Mouse (Mus musculus) limb, embryonic 11.5 days (tissue): ENCODE data around the gene Olfr620. TPM values are rescaled to one million over a fixed set of nuclear protein-coding genes. Genes with fewer than 3 reads are reported as not detected.

Experiments
- ATAC-seq: fragments of 200-750 bp; cut with Nextera tagmentation; 2 replicates; pipeline ENCODE4 v1.8.0; 2017; ENCODE audit warnings: low read depth; ENCODE audit not compliant: insufficient number of reproducible peaks, low FRiP score, low TSS enrichment
- DNase-seq: peaks from one replicate; pipeline ENCODE4 v3.0.0-alpha.2; 2015; ENCODE audit warnings: low spot score
- H3K27ac ChIP-seq: fragments of 300-500 bp; sonication (generic); replicated peaks from 2 replicates; pipeline ENCODE4 v1.5.1; 2014; ENCODE audit warnings: low read depth, mild to moderate bottlenecking, low read length
- H3K27me3 ChIP-seq: fragments of 300-500 bp; sonication (generic); 2 replicates; pipeline ENCODE4 v1.6.1; 2014; ENCODE audit warnings: mild to moderate bottlenecking, low read length, mixed read lengths; ENCODE audit not compliant: control insufficient read depth, insufficient read depth
- H3K36me3 ChIP-seq: fragments of 300-500 bp; sonication (generic); 2 replicates; pipeline ENCODE4 v1.6.1; 2014; ENCODE audit warnings: mild to moderate bottlenecking, low read length, moderate library complexity, mixed read lengths; ENCODE audit not compliant: control insufficient read depth, insufficient read depth
- H3K4me1 ChIP-seq: fragments of 300-500 bp; sonication (generic); 2 replicates; pipeline ENCODE4 v1.6.1; 2014; ENCODE audit warnings: low read length, mixed read lengths; ENCODE audit not compliant: control insufficient read depth, insufficient read depth
- H3K4me2 ChIP-seq: fragments of 300-500 bp; sonication (generic); 2 replicates; pipeline ENCODE4 v1.6.1; 2014; ENCODE audit warnings: low read depth, mild to moderate bottlenecking, moderate library complexity; ENCODE audit not compliant: severe bottlenecking
- H3K4me3 ChIP-seq: fragments of 300-500 bp; sonication (generic); 2 replicates; pipeline ENCODE4 v1.5.1; 2014; ENCODE audit warnings: low read depth, low read length
- H3K9ac ChIP-seq: fragments of 300-500 bp; sonication (generic); 2 replicates; pipeline ENCODE4 v1.6.1; 2014; ENCODE audit warnings: mild to moderate bottlenecking, low read length
- H3K9me3 ChIP-seq: fragments of 300-500 bp; sonication (generic); 2 replicates; pipeline ENCODE4 v1.6.1; 2016; ENCODE audit warnings: low read length; ENCODE audit not compliant: control insufficient read depth
- WGBS: fragments of 180-500 bp; shearing (Covaris S2); extraction: QIAGEN DNeasy Blood & Tissue Kit; methylation state at CpG from one replicate; pipeline ENCODE4 v1.1.7; 2014; 5-methylcytosine and 5-hydroxymethylcytosine counted together
- microRNA-seq: library from miRNA; unstranded; fragments of <30 nt; microRNA quantifications from one replicate; pipeline ENCODE4, GENCODE M21; 2016
- polyA plus RNA-seq: library from polyadenylated mRNA; unstranded; fragments of >200 nt; fragmentation: Nextera tagmentation; extraction: Ambion mirVana; gene quantifications from 2 replicates; pipeline ENCODE4 v1.2.1, GENCODE M21; 2014

Gene Olfr620
- polyA plus RNA-seq, 1 experiment from 2014 or later, result not detected

DNA sequence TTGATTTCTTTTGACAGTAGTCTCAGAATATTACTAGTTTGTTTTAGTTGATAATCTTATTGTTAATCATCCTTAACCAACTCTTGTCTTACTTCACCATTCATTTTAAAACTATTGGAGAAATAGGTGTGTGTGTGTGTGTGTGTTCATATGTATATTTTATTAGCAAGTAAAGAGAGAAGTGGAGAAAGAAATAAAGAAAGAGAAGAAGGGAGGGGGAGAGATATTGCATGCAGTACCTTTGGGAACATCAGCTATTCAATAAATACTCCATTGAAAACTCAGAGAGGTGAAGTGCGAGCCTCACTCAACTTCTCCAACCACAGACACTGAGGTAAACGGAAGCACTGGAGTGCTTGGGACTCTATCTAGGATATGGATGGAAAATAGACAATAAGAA is 56.6 kb downstream of the Olfr620 start, which contains the start of gene Olfr615:
Gene Olfr615 (plus strand): TSS at position 301 of the 400 bp plus-strand sequence.
- H3K4me2 ChIP-seq, result no peak within 1 kb of the TSS
- WGBS, result 88% methylated on average over 2 of the region's 2 CpGs
- no peaks in the 10 kb centered on the region for H3K27me3 ChIP-seq
- H3K27ac ChIP-seq, result no peak within 1 kb of the TSS
- no peaks in the 10 kb centered on the region for H3K4me1 ChIP-seq
- DNase-seq, result no peak
- H3K36me3 ChIP-seq, result no peaks in the 10 kb centered on the region
- H3K4me3 ChIP-seq, result no peak within 1 kb of the TSS
- ATAC-seq, result no peak
- H3K9ac ChIP-seq, result no peak within 1 kb of the TSS
- no peaks in the 10 kb centered on the region for H3K9me3 ChIP-seq

Small RNAs within 50 kb of the gene (microRNA-seq; reads per million reads assigned to microRNA genes)
- gene Gm26506, result not detected

Other genes with a start within 250 kb of the Olfr620 start
- gene Olfr601, start 249.9 kb downstream of the Olfr620 start, polyA plus RNA-seq, result not detected in 2 replicates
- not detected in 2 replicates for gene Olfr603, start 226.4 kb downstream of the Olfr620 start, polyA plus RNA-seq
- not detected in 2 replicates for gene Usp17lc, start 197.5 kb downstream of the Olfr620 start, polyA plus RNA-seq
- not detected in 2 replicates for gene Olfr605, start 167.1 kb downstream of the Olfr620 start, polyA plus RNA-seq
- not detected in 2 replicates for gene Olfr606, start 163.5 kb downstream of the Olfr620 start, polyA plus RNA-seq
- gene Olfr607, start 148.4 kb downstream of the Olfr620 start, polyA plus RNA-seq, result not detected in 2 replicates
- gene Olfr608, start 142.7 kb downstream of the Olfr620 start, polyA plus RNA-seq, result not detected in 2 replicates
- not detected in 2 replicates for gene Olfr609, start 114.5 kb downstream of the Olfr620 start, polyA plus RNA-seq
- not detected in 2 replicates for gene Olfr610, start 100.4 kb downstream of the Olfr620 start, polyA plus RNA-seq
- gene Olfr611, start 91.7 kb downstream of the Olfr620 start, polyA plus RNA-seq, result not detected in 2 replicates
- not detected in 2 replicates for gene Olfr612, start 69.8 kb downstream of the Olfr620 start, polyA plus RNA-seq
- gene Olfr613, start 64.5 kb downstream of the Olfr620 start, polyA plus RNA-seq, result not detected in 2 replicates
- not detected in 2 replicates for gene Olfr615, start 56.5 kb downstream of the Olfr620 start, polyA plus RNA-seq
- not detected in 2 replicates for gene Olfr616, start 43.4 kb downstream of the Olfr620 start, polyA plus RNA-seq
- gene Olfr617, start 39.5 kb downstream of the Olfr620 start, polyA plus RNA-seq, result not detected in 2 replicates
- gene Olfr618, start 22.4 kb downstream of the Olfr620 start, polyA plus RNA-seq, result not detected in 2 replicates
- not detected in 2 replicates for gene Olfr619, start 12.0 kb downstream of the Olfr620 start, polyA plus RNA-seq
- gene Olfr622, start 30.2 kb upstream of the Olfr620 start, polyA plus RNA-seq, result not detected in 2 replicates
- gene Olfr623, start 51.2 kb upstream of the Olfr620 start, polyA plus RNA-seq, result not detected in 2 replicates
- 0.08 and 0.10 TPM in 2 replicates for gene Olfr624, start 58.7 kb upstream of the Olfr620 start, polyA plus RNA-seq
- gene Olfr625-ps1, start 70.2 kb upstream of the Olfr620 start, polyA plus RNA-seq, result not detected in 2 replicates
- gene Olfr243, start 102.1 kb upstream of the Olfr620 start, polyA plus RNA-seq, result not detected in 2 replicates
- gene Olfr628, start 117.8 kb upstream of the Olfr620 start, polyA plus RNA-seq, result not detected in 2 replicates
- not detected in 2 replicates for gene Olfr629, start 132.4 kb upstream of the Olfr620 start, polyA plus RNA-seq
- not detected in 2 replicates for gene Olfr630, start 144.8 kb upstream of the Olfr620 start, polyA plus RNA-seq
- gene Olfr69, start 159.1 kb upstream of the Olfr620 start, polyA plus RNA-seq, result not detected in 2 replicates
- not detected in 2 replicates for gene Olfr68, start 167.2 kb upstream of the Olfr620 start, polyA plus RNA-seq
- gene Olfr67, start 179.3 kb upstream of the Olfr620 start, polyA plus RNA-seq, result not detected in 2 replicates
- gene Hbb-bt, start 201.5 kb upstream of the Olfr620 start, polyA plus RNA-seq, result 518 and 565 TPM in 2 replicates
- 156 and 207 TPM in 2 replicates for gene Hbb-bs, start 215.6 kb upstream of the Olfr620 start, polyA plus RNA-seq
- gene Hbb-bh2, start 228.0 kb upstream of the Olfr620 start, polyA plus RNA-seq, result not detected in 2 replicates
- 1,749 and 1,831 TPM in 2 replicates for gene Hbb-bh1, start 230.6 kb upstream of the Olfr620 start, polyA plus RNA-seq
- gene Hbb-y, start 240.7 kb upstream of the Olfr620 start, polyA plus RNA-seq, result 7,439 and 7,962 TPM in 2 replicates